Mouse (Mus musculus) lung, postnatal 0 days (tissue): ENCODE results near the gene Neu2.

ENCODE experiments used
- CTCF ChIP-seq: IDR thresholded peaks from 2 replicates; pipeline ENCODE4 v1.5.1; 2016; ENCODE audit warnings: antibody characterized with exemption, mild to moderate bottlenecking
- EP300 ChIP-seq: IDR thresholded peaks from 2 replicates; pipeline ENCODE4 v1.6.1; 2016; ENCODE audit warnings: antibody characterized with exemption, mild to moderate bottlenecking, control low read depth

- no peak for TF ChIP-seq CTCF
- TF ChIP-seq EP300: no peak
Measured at GRCm38 (mm10) chr1:87534118-87534517, 24.4 kb downstream of the Neu2 start.
